Mouse (Mus musculus) layer of hippocampus, adult 8-10 months (tissue): ENCODE data around the gene Gm45521. TPM values are rescaled to one million over a fixed set of nuclear protein-coding genes. Genes with fewer than 3 reads are reported as not detected.
A peak's percentile ranks its signal among the peaks of the same experiment; 100 is the strongest.

Experiments used
- DNase-seq, 2 experiments: peaks; one replicate each; pipeline ENCODE4 v3.0.0; 2022; ENCODE audit warnings: low spot score in 2 of 2
- total RNA-seq, 4 experiments: library from RNA; stranded (reverse); gene quantifications; 2 replicates each; pipeline ENCODE4 v1.2.4; 2022

The Gm45521 gene
- total RNA-seq, 4 experiments from 2014 or later: 0.71 TPM; not detected in 3

GRCm38 (mm10) chr14:7952610-7953254 is 4.4 kb upstream of the Gm45521 start:
- DNase-seq: no peak

- no peak for DNase-seq
Observed at GRCm38 (mm10) chr14:7954071-7954471, 3.0 kb upstream of the Gm45521 start.

- DNase-seq: no peak
Observed at GRCm38 (mm10) chr14:7956427-7956826, 661 bp upstream of the Gm45521 start.

- peak in 1 of 2 experiments; percentile 67 for DNase-seq
Observed at GRCm38 (mm10) chr14:7960616-7961015, 3.5 kb downstream of the Gm45521 start.

GRCm38 (mm10) chr14:7961714-7962113 is 4.6 kb downstream of the Gm45521 start:
- DNase-seq: no peak

- DNase-seq: no peak
Observed at GRCm38 (mm10) chr14:7962626-7963025, 5.5 kb downstream of the Gm45521 start.

- no peak for DNase-seq
Observed at GRCm38 (mm10) chr14:7963160-7963559, 6.1 kb downstream of the Gm45521 start.

- DNase-seq: peak in 1 of 2 experiments; percentile 72
Observed at GRCm38 (mm10) chr14:7964219-7964889, 7.3 kb downstream of the Gm45521 start.

GRCm38 (mm10) chr14:7971889-7972493 is 14.9 kb downstream of the Gm45521 start:
- DNase-seq: no peak

- DNase-seq: no peak
Observed at GRCm38 (mm10) chr14:7974643-7975042, 17.6 kb downstream of the Gm45521 start.

GRCm38 (mm10) chr14:7975177-7975576 is 18.1 kb downstream of the Gm45521 start:
- no peak for DNase-seq

- DNase-seq: no peak
Observed at GRCm38 (mm10) chr14:7977471-7977870, 20.4 kb downstream of the Gm45521 start.

- no peak for DNase-seq
Observed at GRCm38 (mm10) chr14:7978183-7978582, 21.1 kb downstream of the Gm45521 start.

GRCm38 (mm10) chr14:7981226-7981625 is 24.1 kb downstream of the Gm45521 start:
- no peak for DNase-seq

GRCm38 (mm10) chr14:7986913-7987312 is 29.8 kb downstream of the Gm45521 start:
- DNase-seq: no peak

GRCm38 (mm10) chr14:7989371-7989770 is 32.3 kb downstream of the Gm45521 start:
- DNase-seq: no peak

- DNase-seq: no peak
Observed at GRCm38 (mm10) chr14:7989961-7990360, 32.9 kb downstream of the Gm45521 start.

- no peak for DNase-seq
Observed at GRCm38 (mm10) chr14:7991108-7991776, 34.2 kb downstream of the Gm45521 start.

- no peak for DNase-seq
Observed at GRCm38 (mm10) chr14:7992158-7992557, 35.1 kb downstream of the Gm45521 start.

- DNase-seq: no peak
Observed at GRCm38 (mm10) chr14:7994271-7994767, 37.2 kb downstream of the Gm45521 start, which contains the start of gene Dnase1l3. Gene Dnase1l3 (minus strand): TSS chr14:7994573.

- DNase-seq: peak; percentile 87 to 94
Observed at GRCm38 (mm10) chr14:7997255-7997696, 40.2 kb downstream of the Gm45521 start.

- no peak for DNase-seq
Observed at GRCm38 (mm10) chr14:7999030-7999429, 41.9 kb downstream of the Gm45521 start.
